Mouse (Mus musculus) stomach, postnatal 0 days (tissue): Measurements from ENCODE around the gene Tdrd3.

ENCODE experiments used
- CTCF ChIP-seq: IDR thresholded peaks from 2 replicates; pipeline ENCODE4 v1.5.1; 2016; ENCODE audit warnings: antibody characterized with exemption, low read depth, mild to moderate bottlenecking, moderate library complexity
- EP300 ChIP-seq: optimal IDR thresholded peaks from 2 replicates; pipeline ENCODE3; 2016; ENCODE audit warnings: antibody characterized with exemption

GRCm38 (mm10) chr14:87463963-87464654 is 47.7 kb downstream of the Tdrd3 start:
- peak; percentile 89 for TF ChIP-seq CTCF
- no peak for TF ChIP-seq EP300
